Mouse (Mus musculus) kidney, adult 9 months (tissue): ENCODE measurements at regions not wholly inside any gene's neighbourhood (a gene's known extent, or its start where the extent isn't known, plus 50 kb on each side); places are given as distances from the start of the nearest gene placed in this dataset.

Experiments
- DNase-seq: peaks from one replicate; pipeline ENCODE4 v3.0.0; 2022

DNA sequence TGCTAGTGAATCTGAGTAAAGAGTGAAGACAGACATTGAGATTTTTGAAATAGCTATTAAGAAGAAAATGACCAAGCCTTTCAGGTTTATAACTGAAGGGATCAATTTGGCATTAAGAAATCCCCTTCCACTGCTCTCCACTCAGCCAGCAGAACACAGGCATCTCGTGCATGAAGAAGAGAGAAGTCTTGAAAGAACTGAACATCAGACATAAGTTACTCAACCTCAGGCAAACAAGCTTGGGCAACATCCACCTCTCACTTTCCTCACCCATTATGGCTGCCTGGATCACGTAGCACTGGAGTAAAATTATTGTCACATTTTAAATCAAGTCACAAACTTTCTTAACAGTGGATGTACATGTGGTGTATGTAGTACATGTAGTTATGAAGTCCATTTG is 115.6 kb upstream of the Otogl start:
- no peak for DNase-seq

DNA sequence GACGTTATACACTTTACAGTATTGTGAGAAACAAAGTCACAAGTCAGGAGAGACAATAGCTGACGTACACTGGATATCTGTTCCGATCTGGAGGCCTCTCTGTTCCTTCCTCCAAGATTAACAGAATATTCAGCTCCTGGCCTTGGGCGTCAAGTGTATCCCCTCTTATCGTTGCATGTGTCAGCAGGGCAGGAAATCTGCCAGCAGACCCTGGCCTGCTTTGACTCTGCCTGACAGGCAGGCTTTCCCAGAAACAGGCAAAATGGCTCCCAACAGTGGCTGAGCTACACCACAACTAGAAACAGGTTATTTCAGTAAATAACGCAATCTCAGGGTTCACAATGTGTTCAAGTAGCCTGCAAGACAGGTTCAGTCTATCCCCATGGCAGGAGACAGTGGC is 112.3 kb upstream of the Otogl start:
- DNase-seq, result no peak

DNA sequence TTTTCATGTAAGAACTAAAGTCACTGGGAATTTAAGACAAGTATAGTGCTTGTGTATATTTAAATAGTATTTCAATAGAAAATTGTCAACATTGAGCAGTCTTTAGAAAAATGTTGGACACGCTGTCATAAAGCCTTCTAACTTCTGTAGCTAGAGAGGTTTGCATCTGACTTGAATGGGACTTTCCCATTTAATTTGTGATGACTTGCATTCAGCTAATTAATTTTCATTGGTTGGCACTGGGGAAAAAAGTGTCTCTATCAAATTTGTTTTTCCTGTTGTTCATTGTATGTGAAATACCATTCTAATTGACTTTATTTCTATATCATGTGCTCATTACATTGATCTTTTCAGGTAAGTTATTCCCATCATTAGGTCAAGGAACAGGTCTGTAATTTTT is 104.6 kb upstream of the Otogl start:
- DNase-seq, result no peak

DNA sequence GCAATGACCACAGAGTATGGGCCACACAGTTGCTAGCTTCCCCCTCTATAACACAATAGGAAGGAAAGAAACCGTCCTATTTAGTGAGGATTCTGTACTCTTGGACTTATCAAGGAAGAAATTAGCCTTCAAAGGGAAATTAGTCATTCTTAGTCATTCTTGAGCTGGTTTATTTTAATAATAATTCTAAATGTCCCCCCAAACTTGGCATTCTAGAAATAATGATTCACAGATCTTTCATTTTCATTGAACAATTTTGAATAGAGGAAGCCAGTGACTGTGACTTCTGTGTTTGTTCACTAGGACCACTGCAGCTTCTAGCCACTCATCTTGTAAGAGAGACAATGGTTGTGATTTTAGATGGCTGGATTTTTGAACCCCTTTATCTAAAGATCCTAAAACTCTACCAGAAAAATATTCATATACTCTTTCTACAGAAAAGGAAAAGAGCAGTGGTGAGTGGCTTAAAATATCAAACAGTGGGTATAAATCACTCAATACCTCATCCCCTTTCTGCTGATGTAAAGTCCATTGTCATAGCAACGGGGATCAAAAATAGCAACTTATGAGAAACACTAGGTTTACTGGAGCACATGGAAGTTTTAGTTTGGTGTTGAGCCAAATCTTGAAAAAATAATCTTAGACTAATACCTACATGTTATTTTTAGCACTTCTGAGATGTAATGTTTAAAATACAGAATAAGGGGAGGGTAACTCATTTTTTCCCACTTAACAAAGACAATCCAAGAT is 83.1 kb upstream of the Otogl start:
- DNase-seq, result no peak

DNA sequence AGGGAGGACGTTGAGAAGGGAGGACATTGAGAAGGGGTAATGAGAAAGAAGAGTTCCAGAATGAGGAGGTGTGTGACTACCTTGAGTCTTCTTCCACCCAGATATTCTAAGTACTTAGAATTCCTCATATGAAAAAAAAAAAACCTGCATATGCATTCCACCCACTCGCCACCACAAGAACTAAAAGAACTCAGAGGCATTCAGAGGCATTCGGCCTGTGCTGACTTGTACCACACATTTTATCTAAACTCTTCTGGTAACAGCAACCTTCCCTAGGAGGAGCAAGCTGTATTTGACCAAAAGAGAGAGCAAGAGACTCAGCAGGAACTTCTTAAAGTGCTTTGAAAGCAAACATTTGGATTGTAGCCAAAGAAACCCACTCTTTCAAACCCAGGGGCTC is 80.7 kb upstream of the Otogl start:
- DNase-seq, result no peak

DNA sequence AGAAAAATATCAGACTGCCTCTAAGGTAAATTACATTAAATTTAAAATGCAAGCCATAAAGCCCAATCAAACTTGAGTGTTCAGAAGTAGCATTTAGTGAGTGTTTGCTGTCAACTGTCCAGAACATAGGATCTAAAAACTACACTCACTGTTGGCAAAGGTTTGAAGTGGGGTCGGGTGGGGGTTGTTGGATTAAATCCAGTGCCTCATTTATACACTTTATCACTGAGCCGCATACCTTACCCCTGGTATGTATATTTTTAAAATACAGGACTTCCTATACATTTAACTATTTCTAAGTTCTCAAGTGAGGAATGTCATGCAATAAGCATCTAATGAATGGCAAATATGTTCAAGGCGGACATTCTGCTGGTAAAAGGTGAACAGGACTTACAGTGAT is 78.6 kb upstream of the Otogl start:
- no peak for DNase-seq

DNA sequence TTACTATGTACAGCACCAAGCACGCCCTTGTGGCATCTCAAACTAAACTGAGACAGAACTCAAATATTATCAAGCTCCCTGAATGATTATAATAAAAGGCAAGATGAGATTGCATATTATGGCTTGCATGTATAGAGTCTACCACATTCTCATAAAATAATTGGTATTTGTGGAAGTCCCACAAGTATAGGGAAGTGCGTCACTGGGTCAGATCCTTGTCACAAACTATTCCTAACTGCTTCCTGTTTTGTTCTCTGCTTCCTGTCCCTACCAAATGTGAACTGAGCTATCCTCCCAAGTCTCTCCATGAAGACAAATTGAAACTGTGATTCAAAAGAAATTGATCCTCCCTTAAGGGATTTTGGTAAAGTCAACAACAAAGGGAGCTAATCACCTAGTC is 78.0 kb upstream of the Otogl start:
- no peak for DNase-seq

DNA sequence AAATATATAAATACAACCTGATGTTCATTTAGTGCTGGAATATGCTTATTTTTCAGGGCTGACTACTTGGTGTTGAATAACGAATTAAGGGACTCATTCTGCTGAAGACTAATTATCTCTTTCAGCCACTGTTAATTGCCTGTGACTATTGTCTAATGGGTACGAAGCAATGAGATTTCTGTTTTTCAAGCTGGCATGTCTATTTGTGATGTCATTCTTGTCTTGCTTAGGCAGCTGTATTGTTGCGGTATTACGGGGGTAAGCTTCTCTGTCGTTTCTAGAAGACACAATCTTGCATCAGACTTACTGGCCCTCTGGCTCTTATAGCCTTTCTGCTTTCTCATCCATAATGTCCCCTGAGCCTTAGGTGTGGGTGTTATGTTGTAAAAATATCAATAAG is 70.7 kb upstream of the Otogl start:
- DNase-seq, result no peak

DNA sequence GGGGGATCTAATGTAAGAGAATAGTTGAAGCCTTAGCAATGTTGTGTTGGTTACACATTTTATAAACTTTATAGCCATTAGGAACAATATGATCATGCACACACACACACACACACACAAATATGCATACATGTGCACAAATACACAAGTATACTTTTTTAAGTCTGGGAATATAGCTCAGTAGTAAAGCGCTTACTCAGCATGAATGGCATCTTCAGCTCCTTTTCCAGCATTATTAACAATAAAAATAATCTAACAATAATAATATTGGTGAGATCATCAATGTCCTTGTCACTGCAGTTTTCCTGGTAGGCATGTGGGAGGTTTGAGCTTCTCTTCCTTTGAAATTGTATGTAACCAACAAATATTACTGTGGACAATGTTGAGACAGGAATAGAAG is 70.1 kb upstream of the Otogl start:
- DNase-seq, result no peak

DNA sequence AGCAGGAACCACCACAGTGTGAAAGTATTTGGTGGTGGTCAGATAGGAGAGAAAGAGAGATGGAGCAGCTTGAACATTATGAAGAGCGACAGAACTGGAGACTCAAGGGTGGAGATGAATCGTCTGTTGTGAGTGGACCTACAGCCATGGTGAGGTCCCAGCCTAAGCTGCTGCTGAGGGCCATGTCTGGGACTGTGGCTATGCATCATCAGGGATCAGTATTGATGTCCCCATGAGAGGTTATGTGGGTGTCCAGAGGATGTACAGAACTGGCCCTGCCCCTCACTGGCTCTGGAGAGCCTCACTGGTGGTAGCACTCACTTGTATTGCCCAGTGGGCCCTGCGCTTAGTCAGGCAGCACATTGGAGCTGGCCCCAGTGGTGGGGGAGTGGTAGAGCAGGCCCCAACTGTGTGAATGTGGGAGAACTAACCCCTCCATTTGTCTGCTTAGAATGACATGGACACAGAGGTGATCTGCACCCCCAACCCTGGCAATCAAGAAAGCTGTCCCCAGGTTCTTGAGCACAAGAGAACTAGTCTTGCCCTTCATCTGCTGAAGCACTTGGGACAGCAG is 64.5 kb upstream of the Otogl start:
- no peak for DNase-seq

DNA sequence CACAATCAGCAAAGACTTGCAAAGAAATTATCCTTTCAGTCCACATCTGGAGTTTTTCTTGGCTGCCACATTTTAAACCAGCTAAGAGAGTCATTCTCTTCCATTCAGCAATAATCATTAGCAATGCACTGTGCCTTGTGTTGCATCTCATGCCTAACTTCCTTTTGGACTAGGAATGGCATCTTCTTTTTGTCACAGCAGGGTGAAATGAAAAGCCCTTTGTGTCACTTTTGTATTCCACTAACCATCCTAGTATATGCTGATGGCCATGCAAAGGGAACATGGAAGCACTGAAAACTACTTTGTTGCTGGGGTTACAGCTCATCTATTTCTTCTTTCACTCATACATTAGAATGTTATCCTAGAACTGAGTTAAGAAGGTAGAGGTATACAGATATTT is 59.8 kb upstream of the Otogl start:
- DNase-seq, result no peak

DNA sequence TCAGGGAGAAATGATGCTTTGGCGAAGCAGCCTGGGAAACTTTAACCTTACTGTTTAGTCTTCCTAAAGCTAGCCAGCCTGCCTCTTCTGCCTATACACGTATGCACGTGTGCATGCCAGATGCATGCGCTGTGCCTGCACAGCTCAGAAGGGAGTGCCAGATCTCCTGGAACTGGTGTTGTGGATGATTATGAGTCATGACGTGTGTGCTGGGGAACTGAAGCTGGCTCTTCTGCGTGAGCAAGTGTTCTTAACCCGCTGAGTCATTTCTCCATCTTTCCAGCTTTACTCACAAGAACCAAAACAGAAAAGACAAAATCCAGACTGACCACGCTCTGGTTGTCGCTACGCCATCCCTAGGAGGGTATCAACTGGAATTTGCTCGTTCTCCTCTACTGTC is 55.1 kb upstream of the Otogl start:
- no peak for DNase-seq

DNA sequence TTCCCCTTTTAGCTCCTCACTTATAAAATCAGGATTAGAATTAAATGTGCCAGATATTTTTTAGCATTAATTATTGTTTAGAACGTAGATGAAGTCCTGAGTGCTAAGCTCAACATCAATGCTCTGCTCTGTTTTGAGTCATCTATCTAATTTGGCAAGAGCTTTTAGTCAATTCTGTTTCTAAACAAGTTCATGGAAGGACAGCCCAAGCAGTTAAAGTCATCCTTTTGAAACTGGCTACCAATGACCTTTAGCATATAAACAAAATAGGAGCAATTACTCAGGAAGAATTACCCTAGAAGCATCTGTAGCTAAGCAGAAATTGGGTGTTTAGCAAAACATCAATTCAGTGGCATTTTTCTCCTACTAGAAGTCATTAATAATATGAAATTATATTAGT is 52.1 kb upstream of the Otogl start:
- DNase-seq, result no peak

DNA sequence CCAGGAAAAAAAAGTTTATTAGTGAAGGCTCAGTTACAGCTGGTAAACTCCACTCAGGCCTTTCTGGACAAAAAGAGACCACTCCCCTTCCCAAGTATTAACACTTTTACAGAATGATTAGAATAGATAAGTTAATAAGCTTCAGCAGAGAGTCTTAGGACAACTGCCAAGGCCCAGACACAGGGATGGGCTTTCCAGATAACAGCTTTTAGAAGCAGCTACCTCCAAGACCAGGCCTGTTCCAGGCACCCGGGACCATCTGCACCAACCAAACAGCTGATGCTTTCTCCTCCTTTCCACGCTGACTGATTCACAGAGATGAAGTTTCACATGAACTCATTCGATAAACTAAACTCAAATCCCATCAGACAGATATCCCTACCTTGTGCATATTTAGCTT is 50.2 kb upstream of the Otogl start:
- DNase-seq, result no peak
